Mouse (Mus musculus): ENCODE measurements around the gene Fetub. TPM values are rescaled to one million over a fixed set of nuclear protein-coding genes. Genes with fewer than 3 reads are reported as not detected.

The Fetub gene
- total and polyA plus RNA-seq, 3 experiments: 0.96 TPM; not detected in 2

GRCm38 (mm10) chr16:22899346-22899745 is 18.8 kb upstream of the Fetub start:
- Histone ChIP-seq H3K9me3 (replicated peaks; ENCODE audit: insufficient read depth, low read length) (no peaks in the 10 kb centered on the region), H3K27me3 (ENCODE audit: control insufficient read depth in 1 of 2, insufficient read depth in 2 of 2, low read length in 2 of 2) (peaks cover 2% of the 10 kb centered on the region in 2 experiments; a peak in 2 of 4 replicates), H3K27ac (ENCODE audit: control insufficient read depth, low read depth, low read length) (no peak overlapping the region), H3K4me3 (ENCODE audit: control insufficient read depth in 1 of 2, insufficient read depth in 1 of 2, low read depth in 2 of 2, low read length in 2 of 2) (no peak overlapping the region), H3K4me1 (ENCODE audit: control insufficient read depth in 1 of 2, insufficient read depth in 2 of 2, low read length in 2 of 2) (no peaks in the 10 kb centered on the region), H3K9ac (ENCODE audit: control insufficient read depth, low read depth, low read length, poor library complexity, severe bottlenecking) (no peak overlapping the region), H3K79me2 (ENCODE audit: control insufficient read depth, insufficient read depth, low read length, poor library complexity) (no peaks in the 10 kb centered on the region), H3K36me3 (ENCODE audit: control insufficient read depth in 1 of 2, insufficient read depth in 2 of 2, low read length in 2 of 2) (no peaks in the 10 kb centered on the region)
- TF ChIP-seq MYC (IDR thresholded peaks at IDR 0.05; ENCODE audit: low read depth, low read length) (no peak), ZMIZ1 (IDR thresholded peaks at IDR 0.05; ENCODE audit: low read depth, low read length) (no peak), POLR2AphosphoS5 (IDR thresholded peaks at IDR 0.05; ENCODE audit: borderline replicate concordance, low read depth, low read length) (no peak), GABPA (IDR thresholded peaks at IDR 0.05; ENCODE audit: low read depth, low read length) (no peak), MEF2A (IDR thresholded peaks at IDR 0.05; ENCODE audit: extremely low read depth, insufficient replicate concordance, low read depth, low read length, poor library complexity, severe bottlenecking) (no peak), HCFC1 (IDR thresholded peaks at IDR 0.05; ENCODE audit: low read depth, low read length) (no peak), ZKSCAN1 (IDR thresholded peaks at IDR 0.05; ENCODE audit: low read depth, low read length) (no peak)
- no peak for DNase-seq (ENCODE audit: low read depth, low spot score)

GRCm38 (mm10) chr16:22899866-22900570 is 18.1 kb upstream of the Fetub start:
- H3K79me2 ChIP-seq (ENCODE audit: control insufficient read depth, insufficient read depth, low read length, poor library complexity): no peaks in the 10 kb centered on the region
- no peak for DNase-seq (ENCODE audit: low read depth, low spot score)
- H3K4me3 ChIP-seq (ENCODE audit: control insufficient read depth in 1 of 2, insufficient read depth in 1 of 2, low read depth in 2 of 2, low read length in 2 of 2): no peak overlapping the region
- peaks cover 2% of the 10 kb centered on the region in 2 experiments; a peak in 2 of 4 replicates for H3K27me3 ChIP-seq (ENCODE audit: control insufficient read depth in 1 of 2, insufficient read depth in 2 of 2, low read length in 2 of 2)
- no peaks in the 10 kb centered on the region for H3K9me3 ChIP-seq (replicated peaks; ENCODE audit: insufficient read depth, low read length)
- TF ChIP-seq MEF2A (IDR thresholded peaks at IDR 0.05; ENCODE audit: extremely low read depth, insufficient replicate concordance, low read depth, low read length, poor library complexity, severe bottlenecking) (no peak), RAD21 (IDR thresholded peaks at IDR 0.05; ENCODE audit: low read depth, low read length) (no peak), MAX (IDR thresholded peaks at IDR 0.05; ENCODE audit: low read length) (no peak), ZKSCAN1 (IDR thresholded peaks at IDR 0.05; ENCODE audit: low read depth, low read length) (no peak), BHLHE40 (IDR thresholded peaks at IDR 0.05; ENCODE audit: borderline replicate concordance, low read depth, low read length) (no peak), NELFE (IDR thresholded peaks at IDR 0.05; ENCODE audit: low read depth, low read length) (no peak)
- no peaks in the 10 kb centered on the region for H3K36me3 ChIP-seq (ENCODE audit: control insufficient read depth in 1 of 2, insufficient read depth in 2 of 2, low read length in 2 of 2)
- H3K27ac ChIP-seq (ENCODE audit: control insufficient read depth, low read depth, low read length): no peak overlapping the region
- H3K4me1 ChIP-seq (ENCODE audit: control insufficient read depth in 1 of 2, insufficient read depth in 2 of 2, low read length in 2 of 2): no peaks in the 10 kb centered on the region
- no peak overlapping the region for H3K9ac ChIP-seq (ENCODE audit: control insufficient read depth, low read depth, low read length, poor library complexity, severe bottlenecking)

- no peaks in the 10 kb centered on the region for H3K79me2 ChIP-seq (ENCODE audit: control insufficient read depth, insufficient read depth, low read length, poor library complexity)
- DNase-seq (ENCODE audit: low read depth, low spot score): no peak
- peaks cover 2% of the 10 kb centered on the region in 2 experiments; a peak in 2 of 4 replicates for H3K27me3 ChIP-seq (ENCODE audit: control insufficient read depth in 1 of 2, insufficient read depth in 2 of 2, low read length in 2 of 2)
- H3K36me3 ChIP-seq (ENCODE audit: control insufficient read depth in 1 of 2, insufficient read depth in 2 of 2, low read length in 2 of 2): no peaks in the 10 kb centered on the region
- H3K4me3 ChIP-seq (ENCODE audit: control insufficient read depth in 1 of 2, insufficient read depth in 1 of 2, low read depth in 2 of 2, low read length in 2 of 2): no peak overlapping the region
- H3K9me3 ChIP-seq (replicated peaks; ENCODE audit: insufficient read depth, low read length): no peaks in the 10 kb centered on the region
- H3K9ac ChIP-seq (ENCODE audit: control insufficient read depth, low read depth, low read length, poor library complexity, severe bottlenecking): no peak overlapping the region
- H3K27ac ChIP-seq (ENCODE audit: control insufficient read depth, low read depth, low read length): no peak overlapping the region
- H3K4me1 ChIP-seq (ENCODE audit: control insufficient read depth in 1 of 2, insufficient read depth in 2 of 2, low read length in 2 of 2): no peaks in the 10 kb centered on the region
- TF ChIP-seq KAT2A (conservative IDR thresholded peaks at IDR 0.05; ENCODE audit: low read depth, low read length): no peak
- TF ChIP-seq EP300 (IDR thresholded peaks at IDR 0.05; ENCODE audit: low read depth in 1 of 2, low read length in 2 of 2): no peak
- no peak for TF ChIP-seq NRF1 (IDR thresholded peaks at IDR 0.05; ENCODE audit: insufficient read depth, low read depth, low read length, poor library complexity, severe bottlenecking)
- TF ChIP-seq NELFE (IDR thresholded peaks at IDR 0.05; ENCODE audit: low read depth, low read length): no peak
- TF ChIP-seq RAD21 (IDR thresholded peaks at IDR 0.05; ENCODE audit: low read depth, low read length): no peak
- TF ChIP-seq MAX (IDR thresholded peaks at IDR 0.05; ENCODE audit: low read length): no peak
- TF ChIP-seq POLR2AphosphoS5 (IDR thresholded peaks at IDR 0.05; ENCODE audit: borderline replicate concordance, low read depth, low read length): no peak
- TF ChIP-seq GABPA (IDR thresholded peaks at IDR 0.05; ENCODE audit: low read depth, low read length): no peak
- TF ChIP-seq TBP (IDR thresholded peaks at IDR 0.05; ENCODE audit: low read depth, low read length): no peak
- no peak for TF ChIP-seq GATA1 (IDR thresholded peaks at IDR 0.05; ENCODE audit: low read depth, low read length)
- TF ChIP-seq POLR2A (IDR thresholded peaks at IDR 0.05; ENCODE audit: control insufficient read depth in 1 of 2, insufficient read depth in 1 of 2, low read depth in 1 of 2, low read length in 2 of 2, poor library complexity in 1 of 2): no peak
- no peak for TF ChIP-seq ETS1 (IDR thresholded peaks at IDR 0.05; ENCODE audit: low read depth, low read length)
- no peak for TF ChIP-seq RCOR1 (IDR thresholded peaks at IDR 0.05; ENCODE audit: low read depth, low read length)
- no peak for TF ChIP-seq ZNF384 (IDR thresholded peaks at IDR 0.05; ENCODE audit: low read depth, low read length)
- TF ChIP-seq MAFK (IDR thresholded peaks at IDR 0.05; ENCODE audit: borderline replicate concordance, low read depth, low read length): no peak
- TF ChIP-seq TAL1 (IDR thresholded peaks at IDR 0.05; ENCODE audit: low read length): no peak
- TF ChIP-seq ZMIZ1 (IDR thresholded peaks at IDR 0.05; ENCODE audit: low read depth, low read length): no peak
- no peak for TF ChIP-seq SIN3A (IDR thresholded peaks at IDR 0.05; ENCODE audit: low read length)
These were observed 16.8 kb upstream of the Fetub start for GRCm38 (mm10) chr16:22901326-22901725.
